Mouse (Mus musculus): ENCODE data around the gene Stard13. TPM values are rescaled to one million over a fixed set of nuclear protein-coding genes. Genes with fewer than 3 reads are reported as not detected.

Stard13 gene
- polyA plus RNA-seq, 1 experiment: 1.9 TPM

- no peak for TF ChIP-seq CTCF (IDR thresholded peaks at IDR 0.05; ENCODE audit: borderline replicate concordance, control insufficient read depth, extremely low read depth, insufficient read depth, low read length, poor library complexity)
- TF ChIP-seq POLR2A (IDR thresholded peaks at IDR 0.05; ENCODE audit: control insufficient read depth, extremely low read depth, insufficient read depth, low read length, poor library complexity): no peak
- 0 out of 2 replicates have a peak, but pooled peaks cover 3% of the 10 kb centered on the region for H3K4me1 ChIP-seq (replicated peaks; ENCODE audit: control insufficient read depth, insufficient read depth, low read length)
- H3K27ac ChIP-seq (ENCODE audit: control insufficient read depth, insufficient read depth, low read length): no peak overlapping the region
- no peaks in the 10 kb centered on the region for H3K27me3 ChIP-seq (ENCODE audit: control insufficient read depth, insufficient read depth, low read length)
- H3K4me3 ChIP-seq (ENCODE audit: control insufficient read depth, insufficient read depth, low read length): no peak overlapping the region
- no peak for DNase-seq
- 95% methylated on average over 14 of the region's 14 CpGs for WGBS
- H3K36me3 ChIP-seq (ENCODE audit: control insufficient read depth, insufficient read depth, low read length): no peaks in the 10 kb centered on the region
Measured at GRCm38 (mm10) chr5:151266896-151267634, 33.4 kb upstream of the Stard13 start.

DNA sequence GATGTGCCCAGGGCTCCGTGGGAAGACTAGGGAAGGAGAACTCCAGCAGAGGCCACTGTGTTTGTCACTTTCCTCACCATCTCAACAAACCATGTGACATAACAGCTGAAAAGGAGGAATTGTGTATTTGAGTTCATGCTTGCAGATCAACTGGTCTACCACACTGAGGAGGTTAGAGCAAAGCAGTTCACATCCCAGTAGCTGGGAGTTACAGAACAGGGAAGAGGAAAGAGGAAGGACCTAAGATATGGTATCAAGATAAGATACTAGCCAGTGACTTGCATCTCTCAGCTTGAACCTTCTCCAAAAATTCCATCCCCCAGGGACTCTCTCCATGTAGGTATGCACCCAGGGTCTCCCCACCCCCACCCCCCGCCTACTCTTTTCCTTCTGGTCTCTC, 27.9 kb upstream of the Stard13 start:
- WGBS: 93% methylated on average over 2 of the region's 2 CpGs
- no peak for TF ChIP-seq POLR2A (IDR thresholded peaks at IDR 0.05; ENCODE audit: control insufficient read depth, extremely low read depth, insufficient read depth, low read length, poor library complexity)
- H3K4me3 ChIP-seq (ENCODE audit: control insufficient read depth, insufficient read depth, low read length): no peak overlapping the region
- no peaks in the 10 kb centered on the region for H3K36me3 ChIP-seq (ENCODE audit: control insufficient read depth, insufficient read depth, low read length)
- H3K4me1 ChIP-seq (replicated peaks; ENCODE audit: control insufficient read depth, insufficient read depth, low read length): 0 out of 2 replicates have a peak, but pooled peaks cover 3% of the 10 kb centered on the region
- no peak overlapping the region for H3K27ac ChIP-seq (ENCODE audit: control insufficient read depth, insufficient read depth, low read length)
- no peak for DNase-seq
- H3K27me3 ChIP-seq (ENCODE audit: control insufficient read depth, insufficient read depth, low read length): no peaks in the 10 kb centered on the region

- no peak for DNase-seq
- 81% methylated on average over 8 of the region's 8 CpGs for WGBS
- TF ChIP-seq POLR2A (IDR thresholded peaks at IDR 0.05; ENCODE audit: control insufficient read depth, extremely low read depth, insufficient read depth, low read length, poor library complexity): no peak
- H3K4me3 ChIP-seq (ENCODE audit: control insufficient read depth, insufficient read depth, low read length): no peak overlapping the region
- H3K36me3 ChIP-seq (ENCODE audit: control insufficient read depth, insufficient read depth, low read length): no peaks in the 10 kb centered on the region
- no peak overlapping the region for H3K27ac ChIP-seq (ENCODE audit: control insufficient read depth, insufficient read depth, low read length)
- no peaks in the 10 kb centered on the region for H3K27me3 ChIP-seq (ENCODE audit: control insufficient read depth, insufficient read depth, low read length)
- H3K4me1 ChIP-seq (replicated peaks; ENCODE audit: control insufficient read depth, insufficient read depth, low read length): peaks cover 5% of the 10 kb centered on the region; the same call in 1 of the 2 replicates
Measured at GRCm38 (mm10) chr5:151252213-151252612, 18.6 kb upstream of the Stard13 start.

GRCm38 (mm10) chr5:151251656-151252055, 18.0 kb upstream of the Stard13 start:
- Histone ChIP-seq H3K27ac (ENCODE audit: control insufficient read depth, insufficient read depth, low read length) (no peak overlapping the region), H3K27me3 (ENCODE audit: control insufficient read depth, insufficient read depth, low read length) (no peaks in the 10 kb centered on the region), H3K4me1 (replicated peaks; ENCODE audit: control insufficient read depth, insufficient read depth, low read length) (peaks cover 5% of the 10 kb centered on the region; the same call in 1 of the 2 replicates), H3K4me3 (ENCODE audit: control insufficient read depth, insufficient read depth, low read length) (no peak overlapping the region), H3K36me3 (ENCODE audit: control insufficient read depth, insufficient read depth, low read length) (no peaks in the 10 kb centered on the region)
- no peak for DNase-seq
- 95% methylated on average over 8 of the region's 8 CpGs for WGBS
- no peak for TF ChIP-seq POLR2A (IDR thresholded peaks at IDR 0.05; ENCODE audit: control insufficient read depth, extremely low read depth, insufficient read depth, low read length, poor library complexity)
- TF ChIP-seq CTCF (IDR thresholded peaks at IDR 0.05; ENCODE audit: borderline replicate concordance, control insufficient read depth, extremely low read depth, insufficient read depth, low read length, poor library complexity): no peak

DNA sequence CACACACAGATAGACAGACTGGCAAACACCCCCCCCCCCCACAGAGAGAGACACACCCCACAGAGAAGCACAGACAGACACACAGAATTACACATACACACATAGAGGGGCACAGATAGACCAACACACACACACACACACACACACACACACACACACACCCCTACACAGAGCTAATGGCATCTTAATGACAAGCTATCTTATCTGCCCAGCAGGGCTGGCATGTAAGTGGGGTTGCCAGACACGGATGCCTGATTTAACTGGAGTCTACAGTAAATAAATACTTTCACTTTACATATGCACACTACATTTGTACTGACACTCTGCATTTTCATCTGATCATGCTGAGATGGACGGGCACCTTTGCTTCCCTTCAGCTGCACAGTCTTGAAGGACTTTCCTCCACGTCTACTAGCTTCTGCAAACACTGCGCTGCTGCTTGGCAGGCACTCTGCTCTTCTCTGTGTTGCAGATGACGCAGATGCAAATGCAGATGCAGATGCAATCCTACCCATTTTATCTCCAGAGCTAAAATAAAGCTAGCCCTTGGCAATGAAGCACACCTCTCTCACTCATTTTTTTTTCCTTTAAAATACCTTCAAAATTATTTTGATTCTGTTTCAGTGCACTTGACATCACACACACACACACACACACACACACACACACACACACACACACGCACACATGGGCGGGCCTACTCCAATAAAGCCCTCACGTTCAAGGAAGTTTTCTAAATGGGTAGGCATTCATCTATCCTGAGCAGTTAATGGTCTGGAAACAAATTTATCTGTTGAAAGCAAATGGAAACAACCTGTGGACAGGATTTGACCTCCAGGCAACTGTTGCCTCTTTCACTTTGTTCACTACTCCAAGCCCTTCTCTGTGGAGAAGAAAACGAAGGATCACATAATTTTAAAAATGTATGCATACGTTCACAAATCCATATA, 15.3 kb upstream of the Stard13 start:
- DNase-seq: no peak
- Histone ChIP-seq H3K36me3 (ENCODE audit: control insufficient read depth, insufficient read depth, low read length) (no peaks in the 10 kb centered on the region), H3K27ac (ENCODE audit: control insufficient read depth, insufficient read depth, low read length) (no peak overlapping the region), H3K4me3 (ENCODE audit: control insufficient read depth, insufficient read depth, low read length) (no peak overlapping the region), H3K4me1 (replicated peaks; ENCODE audit: control insufficient read depth, insufficient read depth, low read length) (peaks cover 5% of the 10 kb centered on the region; the same call in 1 of the 2 replicates), H3K27me3 (ENCODE audit: control insufficient read depth, insufficient read depth, low read length) (no peaks in the 10 kb centered on the region)
- TF ChIP-seq POLR2A (IDR thresholded peaks at IDR 0.05; ENCODE audit: control insufficient read depth, extremely low read depth, insufficient read depth, low read length, poor library complexity) (no peak), CTCF (IDR thresholded peaks at IDR 0.05; ENCODE audit: borderline replicate concordance, control insufficient read depth, extremely low read depth, insufficient read depth, low read length, poor library complexity) (no peak)
- WGBS: 89% methylated on average over 10 of the region's 10 CpGs

DNA sequence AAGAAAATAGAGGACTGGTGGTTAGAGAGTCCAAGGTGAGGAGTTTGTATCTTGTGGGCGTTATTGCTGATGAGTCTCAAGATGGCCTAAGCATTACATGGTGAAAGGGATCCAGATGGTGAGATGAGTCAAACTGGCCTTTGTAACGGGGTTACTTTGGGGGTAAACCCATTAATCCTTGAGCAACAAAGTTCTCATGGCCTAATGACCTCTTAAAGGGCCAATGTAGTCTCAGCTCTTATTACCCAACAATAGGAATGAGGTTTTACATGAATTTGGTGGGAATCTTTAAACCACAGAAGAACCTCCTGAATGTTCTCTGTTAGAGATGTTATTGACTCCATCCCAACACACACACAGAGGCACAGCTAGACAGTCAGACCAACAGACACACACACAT, 14.4 kb upstream of the Stard13 start:
- Histone ChIP-seq H3K27me3 (ENCODE audit: control insufficient read depth, insufficient read depth, low read length) (no peaks in the 10 kb centered on the region), H3K27ac (ENCODE audit: control insufficient read depth, insufficient read depth, low read length) (no peak overlapping the region), H3K4me3 (ENCODE audit: control insufficient read depth, insufficient read depth, low read length) (no peak overlapping the region), H3K4me1 (replicated peaks; ENCODE audit: control insufficient read depth, insufficient read depth, low read length) (peaks cover 5% of the 10 kb centered on the region; the same call in 1 of the 2 replicates), H3K36me3 (ENCODE audit: control insufficient read depth, insufficient read depth, low read length) (no peaks in the 10 kb centered on the region)
- TF ChIP-seq POLR2A (IDR thresholded peaks at IDR 0.05; ENCODE audit: control insufficient read depth, extremely low read depth, insufficient read depth, low read length, poor library complexity) (no peak), CTCF (IDR thresholded peaks at IDR 0.05; ENCODE audit: borderline replicate concordance, control insufficient read depth, extremely low read depth, insufficient read depth, low read length, poor library complexity) (no peak)
- WGBS: 94% methylated on average over 2 of the region's 2 CpGs
- no peak for DNase-seq

Measured in thymus, adult 2 months (tissue).